Comparison of ENCODE assay signal across 17 mouse cellular contexts in the genomic region with DNA sequence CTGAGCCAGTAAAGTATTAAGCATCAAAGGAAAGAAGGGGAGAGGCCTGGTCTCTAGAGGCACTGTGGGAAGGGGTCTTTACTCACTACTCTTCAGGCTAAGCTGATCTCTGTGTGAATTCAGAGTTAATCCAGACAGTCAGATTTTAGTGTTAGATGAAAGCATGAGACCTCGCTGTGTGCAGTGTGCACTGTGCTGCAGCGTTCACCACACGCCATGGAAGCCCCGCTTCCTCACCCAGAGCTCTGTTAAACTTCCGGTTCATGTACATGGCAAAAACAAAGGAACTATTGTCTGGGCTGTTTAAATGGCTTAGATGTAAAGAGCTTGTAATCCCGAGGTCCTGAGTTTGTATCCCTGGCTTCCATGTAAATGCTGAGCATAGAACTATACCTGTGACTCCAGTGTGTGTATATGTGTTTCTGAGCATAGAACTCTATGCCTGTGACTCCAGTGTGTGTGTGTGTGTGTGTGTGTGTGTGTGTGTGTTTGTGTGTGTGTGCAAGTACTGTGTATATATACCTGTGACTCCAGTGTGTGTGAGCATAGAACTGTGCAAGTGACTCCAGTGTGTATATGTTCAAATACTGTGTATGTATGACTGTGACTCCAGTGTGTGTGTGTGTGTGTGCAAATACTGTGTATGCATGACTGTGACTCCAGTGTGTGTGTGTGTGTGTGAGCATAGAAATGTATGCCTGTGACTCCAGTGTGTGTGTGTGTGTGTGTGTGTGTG.
A peak's percentile ranks its signal among the peaks of the same experiment; 100 is the strongest.
DNase-seq lines count a peak whose midpoint lies in the region; ATAC-seq and TF ChIP-seq lines count a peak whose summit lies in the region.
"Had no signal": no experiment of that assay in that cellular context is flagged by ENCODE, and none has a peak within 500 bp of the region (broad histone marks: within the 10 kb centered on the region; RNA-seq: fewer than 3 reads in every experiment).

No protein-coding gene starts in this region.

- WGBS in forebrain, embryonic 10.5 days, result 24% methylated on average over 6 of the region's 6 CpGs
- 20% methylated on average over 6 of the region's 6 CpGs for WGBS in forebrain, embryonic 12.5 days
- 15% methylated on average over 6 of the region's 6 CpGs for WGBS in midbrain, embryonic 12.5 days

- TF ChIP-seq POLR2A in brain, embryonic 14.5 days (IDR thresholded peaks at IDR 0.05; ENCODE audit: borderline replicate concordance, extremely low read depth, insufficient read depth, insufficient read length, poor library complexity, severe bottlenecking), result no peak

- no peak overlapping the region for H3K9ac ChIP-seq in forebrain, embryonic 12.5 days
- H3K9ac ChIP-seq in midbrain, embryonic 12.5 days (replicated peaks), result no peak overlapping the region
- H3K9ac ChIP-seq: heart, embryonic 15.5 days; limb, embryonic 13.5 days had no signal

- no peak overlapping the region for H3K4me2 ChIP-seq in forebrain, embryonic 12.5 days
- no peak overlapping the region for H3K4me2 ChIP-seq in midbrain, embryonic 12.5 days (replicated peaks)
- H3K4me2 ChIP-seq: heart, embryonic 15.5 days; limb, embryonic 13.5 days had no signal

- H3K27ac ChIP-seq in forebrain, embryonic 10.5 days, result peak overlapping the region; percentile 60
- H3K27ac ChIP-seq in forebrain, embryonic 12.5 days, result no peak overlapping the region
- 0 out of 2 replicates have a peak overlapping the region, but pooled peaks have one; percentile 35 for H3K27ac ChIP-seq in midbrain, embryonic 12.5 days (replicated peaks)
- H3K27ac ChIP-seq: heart, embryonic 15.5 days; limb, embryonic 13.5 days had no signal

- no peaks in the 10 kb centered on the region for H3K9me3 ChIP-seq in forebrain, embryonic 10.5 days
- no peaks in the 10 kb centered on the region for H3K9me3 ChIP-seq in forebrain, embryonic 12.5 days
- H3K9me3 ChIP-seq in midbrain, embryonic 12.5 days, result no peaks in the 10 kb centered on the region
- H3K9me3 ChIP-seq: heart, embryonic 15.5 days; limb, embryonic 13.5 days had no signal

- no peak for TF ChIP-seq CTCF in brain, embryonic 14.5 days (IDR thresholded peaks at IDR 0.05; ENCODE audit: borderline replicate concordance, extremely low read depth, insufficient read depth, insufficient read length)

- peaks cover 19% of the 10 kb centered on the region for H3K4me1 ChIP-seq in forebrain, embryonic 10.5 days
- H3K4me1 ChIP-seq in forebrain, embryonic 12.5 days, result peaks cover 7% of the 10 kb centered on the region
- peaks cover 10% of the 10 kb centered on the region; the same call in 1 of the 2 replicates for H3K4me1 ChIP-seq in midbrain, embryonic 12.5 days
- H3K4me1 ChIP-seq: heart, embryonic 15.5 days had no signal

- no peak for ATAC-seq in forebrain, embryonic 12.5 days (ENCODE audit: low FRiP score)
- ATAC-seq in midbrain, embryonic 12.5 days (ENCODE audit: low FRiP score, low read depth), result peak; percentile 52
- no peak for ATAC-seq in erythroblast, adult 5-6 weeks (replicated peaks; ENCODE audit: low FRiP score, poor library complexity, severe bottlenecking)
- ATAC-seq: inflammation-experienced regulatory T-cells, adult 6 months had no signal

- no peak for DNase-seq in forebrain, embryonic 10.5 days (ENCODE audit: extremely low spot score, low spot score)
- DNase-seq in brain, embryonic 14.5 days (ENCODE audit: low read depth), result peak; percentile 20
- peak; percentile 21 for DNase-seq in forelimb bud, embryonic 11.5 days (ENCODE audit: low read depth, low spot score)
- no peak for DNase-seq in layer of hippocampus, postnatal 36 days
- no peak for DNase-seq in gastrocnemius, postnatal 4 days (ENCODE audit: low spot score in 2 of 2)
- DNase-seq: adrenal gland, adult 8-10 months; cerebellum, adult 8-10 months; gastrocnemius, postnatal 36 days; kidney, postnatal 10 days; layer of hippocampus, adult 9-11 months; lung, adult 2 months had no signal

- H3K4me3 ChIP-seq in forebrain, embryonic 10.5 days, result no peak overlapping the region
- no peak overlapping the region for H3K4me3 ChIP-seq in forebrain, embryonic 12.5 days (replicated peaks)
- no peak overlapping the region for H3K4me3 ChIP-seq in midbrain, embryonic 12.5 days
- H3K4me3 ChIP-seq: heart, embryonic 15.5 days; limb, embryonic 13.5 days had no signal

- no peaks in the 10 kb centered on the region for H3K27me3 ChIP-seq in forebrain, embryonic 10.5 days (ENCODE audit: poor library complexity, severe bottlenecking)
- H3K27me3 ChIP-seq in forebrain, embryonic 12.5 days, result no peaks in the 10 kb centered on the region
- no peaks in the 10 kb centered on the region for H3K27me3 ChIP-seq in midbrain, embryonic 12.5 days
- H3K27me3 ChIP-seq: heart, embryonic 15.5 days; limb, embryonic 13.5 days had no signal

- no peaks in the 10 kb centered on the region for H3K36me3 ChIP-seq in forebrain, embryonic 10.5 days (replicated peaks)
- no peaks in the 10 kb centered on the region for H3K36me3 ChIP-seq in forebrain, embryonic 12.5 days (replicated peaks)
- no peaks in the 10 kb centered on the region for H3K36me3 ChIP-seq in midbrain, embryonic 12.5 days
- H3K36me3 ChIP-seq: heart, embryonic 15.5 days; limb, embryonic 13.5 days had no signal

Comparison
In these comparisons a context has a peak if more than half of its experiments do, and no peak if none do; other contexts are left out.
1. DNase-seq: peak in brain, embryonic 14.5 days (single experiment) and forelimb bud, embryonic 11.5 days (single experiment); none in forebrain, embryonic 10.5 days (single experiment), layer of hippocampus, postnatal 36 days (0 of 2) and gastrocnemius, postnatal 4 days (0 of 2).